In genomic region chr1:156113884-156114499, GRCm38 (mm10) we compare ENCODE assay signal across 30 mouse cellular contexts.
DNase-seq lines count a peak whose midpoint lies in the region; ATAC-seq and TF ChIP-seq lines count a peak whose summit lies in the region.
"Had no signal": no experiment of that assay in that cellular context is flagged by ENCODE, and none has a peak within 500 bp of the region (broad histone marks: within the 10 kb centered on the region; RNA-seq: fewer than 3 reads in every experiment).

No protein-coding gene starts in this region.

- 0 out of 2 replicates have a peak overlapping the region, but pooled peaks have one; percentile 6 for H3K27ac ChIP-seq in heart, embryonic 11.5 days (ENCODE audit: low read depth, low read length)
- no peak overlapping the region for H3K27ac ChIP-seq in liver, postnatal 0 days (ENCODE audit: low read depth)
- H3K27ac ChIP-seq: embryonic facial prominence, embryonic 13.5 days; forebrain, embryonic 15.5 days; hindbrain, embryonic 10.5 days; intestine, embryonic 15.5 days; layer of hippocampus, adult 2 months; limb, embryonic 13.5 days; midbrain, embryonic 12.5 days; neural tube, embryonic 12.5 days had no signal

- H3K36me3 ChIP-seq in heart, embryonic 11.5 days (ENCODE audit: control insufficient read depth, insufficient read depth, low read length): no peaks in the 10 kb centered on the region
- no peaks in the 10 kb centered on the region for H3K36me3 ChIP-seq in liver, postnatal 0 days (replicated peaks; ENCODE audit: insufficient read depth, low read length)
- H3K36me3 ChIP-seq: embryonic facial prominence, embryonic 13.5 days; forebrain, embryonic 10.5 days; forebrain, embryonic 15.5 days; hindbrain, embryonic 10.5 days; intestine, embryonic 15.5 days; limb, embryonic 13.5 days; midbrain, embryonic 12.5 days; neural tube, embryonic 12.5 days had no signal

- no peak for DNase-seq in heart, postnatal 36 days
- peak; percentile 50 for DNase-seq in 416B (ENCODE audit: low read depth)
- no peak for DNase-seq in liver, postnatal 0 days
- no peak for DNase-seq in embryo, embryonic 9.5 days (ENCODE audit: extremely low spot score)
- DNase-seq in T-cell, adult 2 months (ENCODE audit: low spot score): no peak
- DNase-seq: adrenal gland, adult 8-10 months; cerebellum, adult 9-10 months; cerebellum, postnatal 36 days; embryo, embryonic 11 days; gastrocnemius, postnatal 25 days; heart, adult 18-20 months; kidney, adult 2 months; kidney, postnatal 36 days; lung, adult 18-20 months; lung, postnatal 4 days; thymus, postnatal 4 days had no signal

- WGBS in heart, embryonic 11.5 days (ENCODE audit: insufficient replicate concordance): 62% methylated on average over 8 of the region's 8 CpGs
- 44% methylated on average over 8 of the region's 8 CpGs for WGBS in liver, postnatal 0 days (ENCODE audit: insufficient replicate concordance)

- no peak for TF ChIP-seq CTCF in liver, postnatal 0 days (IDR thresholded peaks at IDR 0.05; ENCODE audit: low read depth)

- no peak overlapping the region for H3K9ac ChIP-seq in heart, embryonic 11.5 days (ENCODE audit: low read depth, low read length)
- H3K9ac ChIP-seq in liver, postnatal 0 days (replicated peaks): no peak overlapping the region
- H3K9ac ChIP-seq: embryonic facial prominence, embryonic 13.5 days; forebrain, embryonic 15.5 days; intestine, embryonic 15.5 days; limb, embryonic 13.5 days; midbrain, embryonic 12.5 days; neural tube, embryonic 12.5 days had no signal

- no peaks in the 10 kb centered on the region for H3K27me3 ChIP-seq in heart, embryonic 11.5 days (ENCODE audit: control insufficient read depth, insufficient read depth, low read length)
- no peaks in the 10 kb centered on the region for H3K27me3 ChIP-seq in liver, postnatal 0 days (ENCODE audit: insufficient read depth, low read length)
- H3K27me3 ChIP-seq: embryonic facial prominence, embryonic 13.5 days; forebrain, embryonic 15.5 days; intestine, embryonic 15.5 days; midbrain, embryonic 12.5 days had no signal

- TF ChIP-seq EP300 in liver, postnatal 0 days (IDR thresholded peaks at IDR 0.05; ENCODE audit: low read depth): peak; percentile 74

- H3K4me2 ChIP-seq in heart, embryonic 11.5 days: no peak overlapping the region
- no peak overlapping the region for H3K4me2 ChIP-seq in liver, postnatal 0 days (ENCODE audit: low read depth, low read length)
- H3K4me2 ChIP-seq: embryonic facial prominence, embryonic 13.5 days; forebrain, embryonic 15.5 days; intestine, embryonic 15.5 days; limb, embryonic 13.5 days; midbrain, embryonic 12.5 days; neural tube, embryonic 12.5 days had no signal

- no peak overlapping the region for H3K4me3 ChIP-seq in heart, embryonic 11.5 days (ENCODE audit: low read depth, low read length)
- no peak overlapping the region for H3K4me3 ChIP-seq in liver, postnatal 0 days (ENCODE audit: low read depth, low read length)
- H3K4me3 ChIP-seq: embryonic facial prominence, embryonic 13.5 days; forebrain, embryonic 10.5 days; forebrain, embryonic 15.5 days; hindbrain, embryonic 10.5 days; intestine, embryonic 15.5 days; layer of hippocampus, adult 2 months; limb, embryonic 13.5 days; midbrain, embryonic 12.5 days; myocyte; neural tube, embryonic 12.5 days had no signal

- no peak for ATAC-seq in heart, embryonic 11.5 days (replicated peaks; ENCODE audit: insufficient number of reproducible peaks, low FRiP score, low TSS enrichment)
- peak; percentile 72 for ATAC-seq in common myeloid progenitor, adult 5-6 weeks (replicated peaks; ENCODE audit: low read depth, poor library complexity, severe bottlenecking)
- peak; percentile 58 for ATAC-seq in liver, postnatal 0 days
- ATAC-seq: forebrain, embryonic 15.5 days; hindbrain, embryonic 16.5 days; intestine, embryonic 15.5 days; lung, postnatal 0 days had no signal

- H3K9me3 ChIP-seq in heart, embryonic 11.5 days (replicated peaks; ENCODE audit: control insufficient read depth, low read length): no peaks in the 10 kb centered on the region
- no peaks in the 10 kb centered on the region for H3K9me3 ChIP-seq in liver, postnatal 0 days (ENCODE audit: low read length)
- H3K9me3 ChIP-seq: embryonic facial prominence, embryonic 13.5 days; forebrain, embryonic 10.5 days; forebrain, embryonic 15.5 days; hindbrain, embryonic 10.5 days; intestine, embryonic 15.5 days; limb, embryonic 13.5 days; midbrain, embryonic 12.5 days; neural tube, embryonic 12.5 days had no signal

- peaks cover 12% of the 10 kb centered on the region for H3K4me1 ChIP-seq in heart, embryonic 11.5 days (ENCODE audit: control insufficient read depth, insufficient read depth, low read length)
- no peaks in the 10 kb centered on the region for H3K4me1 ChIP-seq in liver, postnatal 0 days (ENCODE audit: insufficient read depth)
- H3K4me1 ChIP-seq: intestine, embryonic 15.5 days had no signal

- intact Hi-C loops in heart, postnatal 36 days (cut with DNase I): no loop called here
